Mouse (Mus musculus): Measurements from ENCODE around the gene Med28.

DNA sequence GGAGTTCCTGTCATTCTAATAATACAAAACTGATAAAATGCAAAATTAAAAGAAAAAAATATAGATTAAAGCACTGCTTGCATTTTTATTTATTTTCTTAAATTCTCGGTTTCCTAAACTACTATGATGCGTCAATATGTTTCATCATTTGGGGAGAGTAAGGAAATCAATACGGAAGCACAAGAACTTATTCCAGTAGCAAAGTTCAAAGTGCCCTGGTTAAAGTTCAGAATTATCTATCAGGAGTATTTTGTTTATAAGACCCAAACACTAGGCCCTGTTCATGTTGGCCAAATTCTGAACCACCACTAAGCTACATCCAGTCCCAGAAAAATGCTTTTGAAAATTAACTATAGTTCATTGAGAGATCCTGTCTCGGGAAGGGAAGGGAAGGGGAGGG, 45.3 kb upstream of the Med28 start:
- TF ChIP-seq CTCF (IDR thresholded peaks at IDR 0.05; ENCODE audit: extremely low read depth, insufficient read depth, insufficient read length, insufficient replicate concordance), result no peak
- TF ChIP-seq POLR2A (IDR thresholded peaks at IDR 0.05; ENCODE audit: low read depth, low read length), result no peak
